Mouse (Mus musculus) layer of hippocampus, postnatal 25 days (tissue): ENCODE measurements at regions not wholly inside any gene's neighbourhood (a gene's known extent, or its start where the extent isn't known, plus 50 kb on each side); places are given as distances from the start of the nearest gene placed in this dataset.

Experiments
- DNase-seq, 2 experiments: peaks; one replicate each; pipeline ENCODE4 v3.0.0; 2022; ENCODE audit warnings: mixed read lengths in 2 of 2, low spot score in 1 of 2; ENCODE audit errors: extremely low spot score in 1 of 2

- no peak for DNase-seq
These were observed 91.4 kb upstream of the Ssbp2 start for GRCm38 (mm10) chr13:91368664-91369063.

DNA sequence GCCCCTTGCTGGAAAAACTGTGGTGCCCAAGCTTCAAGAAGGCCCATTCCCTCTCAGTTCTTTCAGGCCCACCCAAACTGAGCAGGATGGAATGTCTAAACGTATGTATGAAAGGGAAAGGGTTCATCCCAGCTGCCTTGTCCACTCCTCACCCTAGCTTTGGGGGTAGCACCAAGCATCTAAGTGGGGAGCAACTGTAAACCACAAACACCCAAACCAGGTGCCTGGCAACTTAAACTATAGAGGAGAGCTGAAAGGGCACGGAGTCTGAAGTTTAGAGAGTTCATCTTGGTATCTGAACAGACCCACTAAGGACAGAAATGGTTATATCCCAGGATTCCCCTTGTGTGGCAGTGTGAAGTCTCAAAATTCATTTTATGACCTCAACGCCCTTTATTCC, 90.1 kb upstream of the Ssbp2 start:
- no peak for DNase-seq

GRCm38 (mm10) chr13:91370441-91370840, 89.6 kb upstream of the Ssbp2 start:
- DNase-seq: peak in 1 of 2 experiments; percentile 27

DNA sequence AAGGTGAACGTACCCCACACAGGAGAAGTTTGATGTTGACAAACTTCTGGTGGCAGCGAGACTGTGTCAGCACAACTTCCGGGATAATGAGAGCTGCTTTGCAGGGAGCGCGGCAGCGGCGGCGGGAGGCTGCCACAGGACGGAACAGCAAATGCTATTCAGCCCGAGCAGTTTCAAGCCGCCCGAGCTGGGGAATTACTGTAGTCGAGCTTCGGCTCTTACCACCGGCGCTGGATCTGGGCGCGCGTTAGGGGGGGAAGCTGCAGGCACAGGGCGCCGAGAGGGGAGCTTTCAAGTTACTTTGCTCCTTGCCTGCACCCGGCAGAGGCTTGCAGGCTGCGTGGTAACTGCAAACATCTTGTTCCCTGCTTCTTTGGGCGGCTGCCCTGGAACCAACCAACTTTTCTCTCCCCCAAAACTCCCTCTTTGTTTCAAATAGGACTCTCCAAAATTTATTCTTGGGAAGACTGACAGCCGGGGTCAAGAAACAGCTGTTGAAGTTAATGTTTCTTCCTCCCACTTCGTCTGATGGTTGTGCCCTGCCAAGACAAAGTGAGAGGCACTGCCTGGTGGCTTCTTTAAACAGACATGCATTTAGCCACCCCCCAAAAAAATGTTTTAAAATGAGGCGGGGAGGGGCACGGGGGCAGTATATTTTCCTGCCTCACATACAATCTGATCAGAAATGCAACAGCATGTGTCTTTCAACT, 89.0 kb upstream of the Ssbp2 start:
- peak; percentile 92 to 94 for DNase-seq

DNA sequence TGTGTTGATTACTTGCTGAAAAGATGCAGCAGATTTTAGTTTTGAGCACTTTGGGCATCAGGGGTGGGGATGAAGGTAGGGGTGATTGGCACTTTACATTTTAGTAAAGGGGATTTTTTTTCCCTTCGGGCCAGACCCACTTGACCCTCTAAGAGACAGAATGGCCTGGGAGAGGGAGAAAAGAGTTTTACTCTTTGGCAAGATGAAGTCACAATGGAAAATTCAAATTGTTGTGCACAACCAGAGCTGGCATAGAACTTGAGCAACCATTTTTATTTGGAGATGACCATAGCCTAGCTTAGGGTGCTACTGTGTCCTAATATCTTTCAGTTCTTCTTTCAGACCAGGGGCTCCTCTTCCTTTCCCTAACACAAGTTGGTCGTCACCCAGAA, 88.5 kb upstream of the Ssbp2 start:
- no peak for DNase-seq

GRCm38 (mm10) chr13:91372130-91372875, 87.8 kb upstream of the Ssbp2 start:
- no peak for DNase-seq

GRCm38 (mm10) chr13:91374141-91374540, 85.9 kb upstream of the Ssbp2 start:
- peak in 1 of 2 experiments; percentile 40 for DNase-seq

DNA sequence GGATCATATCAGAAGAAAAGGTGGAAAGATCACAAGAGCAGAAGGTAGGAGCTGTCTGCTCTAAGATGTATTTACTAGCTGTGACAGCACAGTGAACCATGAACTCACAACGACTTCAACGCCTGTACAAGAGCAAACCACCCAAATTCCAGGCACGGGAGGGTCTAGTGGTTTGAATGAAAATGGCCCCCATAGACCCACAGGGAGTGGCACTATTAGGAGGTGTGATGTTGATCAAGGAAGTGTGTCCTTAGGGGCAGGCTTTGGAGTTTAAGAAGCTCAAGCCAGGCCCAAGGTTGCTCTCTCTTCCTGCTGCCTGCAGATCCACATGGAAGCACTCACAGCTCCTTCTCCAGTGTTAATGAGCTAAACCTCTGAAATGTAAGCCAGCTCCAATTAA, 83.5 kb upstream of the Ssbp2 start:
- DNase-seq: no peak

GRCm38 (mm10) chr13:91377428-91377827, 82.7 kb upstream of the Ssbp2 start:
- no peak for DNase-seq

- no peak for DNase-seq
These were observed 82.1 kb upstream of the Ssbp2 start for GRCm38 (mm10) chr13:91377972-91378371.

GRCm38 (mm10) chr13:91385393-91385792, 74.7 kb upstream of the Ssbp2 start:
- DNase-seq: no peak

GRCm38 (mm10) chr13:91387913-91388312, 72.2 kb upstream of the Ssbp2 start:
- no peak for DNase-seq

- DNase-seq: no peak
These were observed 56.5 kb upstream of the Ssbp2 start for GRCm38 (mm10) chr13:91403632-91404031.

DNA sequence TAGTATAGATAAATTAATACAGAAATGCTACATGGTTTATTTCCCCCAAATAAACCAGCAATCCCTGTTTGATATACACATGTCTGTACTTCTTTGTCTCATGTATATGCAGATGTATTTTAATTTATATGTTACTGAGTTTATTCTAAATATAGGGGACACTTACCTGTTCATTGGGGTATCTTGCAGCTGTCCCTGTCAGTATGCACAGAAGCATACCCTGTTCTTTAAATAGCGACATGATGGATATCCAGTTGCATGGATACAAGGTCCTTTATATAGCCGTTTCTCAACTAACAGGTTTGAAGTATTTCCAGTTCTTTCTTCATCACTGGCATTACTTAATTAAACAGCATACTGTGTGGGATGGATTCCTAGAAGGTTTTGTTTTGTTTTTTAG, 55.1 kb upstream of the Ssbp2 start:
- DNase-seq: no peak

- DNase-seq: no peak
These were observed 50.0 kb upstream of the Ssbp2 start for GRCm38 (mm10) chr13:91410116-91410515.
